Mouse (Mus musculus): ENCODE results near the gene Ankle1. TPM values are rescaled to one million over a fixed set of nuclear protein-coding genes. Genes with fewer than 3 reads are reported as not detected.
A peak's percentile ranks its signal among the peaks of the same experiment; 100 is the strongest.

The Ankle1 gene
- total RNA-seq, 2 experiments from 2014 or later: 4.9 to 10.1 TPM

DNA sequence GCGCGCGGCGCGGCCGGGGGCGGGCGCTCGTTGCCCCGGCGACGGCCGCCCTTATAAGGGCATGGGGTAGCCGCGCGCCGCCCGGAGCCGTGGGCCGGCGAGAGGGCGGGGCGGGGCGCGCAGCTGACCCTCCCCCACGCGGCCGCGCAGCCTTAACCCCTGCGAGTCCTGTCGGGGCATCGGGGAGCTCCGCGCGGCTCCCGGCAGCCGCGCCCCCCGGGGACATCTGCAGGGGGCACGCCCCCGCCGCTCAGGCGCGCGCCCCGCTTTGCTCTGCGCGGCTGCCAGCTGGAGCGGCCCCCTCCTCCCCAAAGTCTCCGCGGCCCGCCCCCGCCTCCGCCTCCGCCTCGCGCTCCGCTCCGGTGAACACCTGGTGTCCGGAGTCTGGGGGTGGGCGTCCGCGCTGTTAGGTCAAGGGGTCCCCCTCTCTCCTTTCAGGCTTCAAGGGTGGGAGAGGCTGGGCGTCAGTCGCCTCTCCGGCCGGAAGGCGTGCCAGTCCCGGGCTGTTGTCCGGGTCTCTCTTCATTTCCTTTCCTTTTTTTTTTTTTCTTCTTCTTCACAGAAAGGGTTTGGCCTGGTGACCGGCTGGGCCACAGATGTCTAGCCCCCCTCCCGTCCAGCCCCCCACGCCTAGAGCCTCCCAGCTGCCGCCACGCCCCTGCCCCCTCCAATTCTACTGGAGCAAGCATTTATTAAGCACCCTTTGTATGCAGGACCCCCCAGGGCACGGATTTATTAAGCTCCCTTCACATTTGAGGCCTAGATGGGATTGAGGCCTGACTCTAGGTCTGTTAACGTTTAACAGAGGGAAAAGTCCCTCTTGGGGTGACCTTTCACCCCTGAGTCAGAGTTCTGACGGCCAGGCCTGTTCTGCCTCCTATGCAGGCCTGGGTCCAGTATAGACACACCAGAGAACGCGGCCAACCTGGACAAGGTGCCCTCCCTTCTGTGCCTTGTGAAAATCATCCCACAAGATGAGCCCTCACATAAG is 23.5 kb upstream of the Ankle1 start:
- peak; percentile 94 for DNase-seq

DNA sequence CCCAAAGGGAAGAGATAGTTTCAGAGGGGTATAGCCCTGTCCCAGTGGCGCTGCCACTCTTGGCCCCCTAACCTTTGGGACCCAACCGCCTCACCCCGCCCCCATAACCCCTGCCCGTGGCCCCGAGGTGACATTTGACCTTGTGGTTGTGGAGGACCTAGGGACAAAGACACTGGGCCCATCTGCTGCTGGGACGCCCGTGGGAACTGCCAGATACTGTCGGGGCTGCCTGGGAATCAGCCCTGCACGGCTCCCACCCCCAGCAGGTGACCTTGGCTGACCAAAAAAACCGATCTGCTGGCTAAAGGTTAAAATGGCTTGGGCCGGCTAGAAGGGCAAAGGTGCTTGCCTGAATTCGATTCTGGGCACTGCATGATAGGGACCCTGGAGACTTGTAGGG is 22.4 kb upstream of the Ankle1 start:
- DNase-seq: peak; percentile 63

DNA sequence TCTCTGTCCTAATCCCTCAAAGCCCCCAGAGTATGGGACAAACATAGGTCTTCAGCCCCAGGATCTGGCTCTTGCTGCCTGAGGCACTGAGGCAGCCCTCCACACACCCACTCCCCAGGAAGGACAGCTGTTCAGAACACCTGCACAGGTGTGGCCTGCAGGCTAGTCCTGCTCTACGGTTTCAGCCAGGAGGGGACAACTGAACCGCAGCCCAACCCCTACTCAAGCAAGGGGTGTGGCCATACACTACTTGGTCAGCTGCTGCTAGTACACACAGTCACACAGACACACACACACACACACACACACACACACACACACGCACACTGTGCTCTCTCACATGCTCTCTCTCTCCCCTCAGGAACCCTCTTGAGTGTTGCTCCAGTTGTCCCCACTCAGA is 21.9 kb upstream of the Ankle1 start:
- no peak for DNase-seq

DNA sequence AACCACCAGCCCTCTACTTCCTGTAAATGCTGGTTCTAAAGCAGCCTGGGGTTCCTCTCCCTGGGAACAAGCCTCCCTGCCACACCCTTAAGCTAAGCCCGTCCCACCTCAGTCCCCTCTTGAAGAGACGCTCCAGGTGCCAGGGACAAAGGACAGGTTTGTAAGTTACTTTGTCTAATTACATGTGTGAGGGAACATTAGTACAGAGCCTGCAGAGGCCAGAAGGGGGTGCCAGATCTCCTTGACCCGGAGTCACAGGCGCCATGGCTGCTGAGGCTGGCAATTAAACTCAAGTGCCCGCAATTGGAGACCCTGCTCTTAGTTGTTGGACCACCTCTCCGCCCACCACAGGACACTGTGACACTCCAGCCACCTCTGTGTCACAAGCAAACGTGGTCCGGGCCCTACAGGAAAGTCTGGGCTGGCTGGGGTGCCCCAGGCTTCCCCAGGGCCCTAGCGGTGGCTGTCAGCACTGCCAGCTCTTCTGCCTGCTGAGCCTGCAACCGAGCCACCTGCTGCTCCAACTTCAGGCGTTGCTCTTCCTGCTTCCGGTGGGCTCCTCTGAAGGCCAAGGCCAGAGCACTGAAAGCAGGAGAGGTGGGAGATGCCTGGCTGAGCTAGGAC is 20.5 kb upstream of the Ankle1 start:
- peak; percentile 14 for DNase-seq

DNA sequence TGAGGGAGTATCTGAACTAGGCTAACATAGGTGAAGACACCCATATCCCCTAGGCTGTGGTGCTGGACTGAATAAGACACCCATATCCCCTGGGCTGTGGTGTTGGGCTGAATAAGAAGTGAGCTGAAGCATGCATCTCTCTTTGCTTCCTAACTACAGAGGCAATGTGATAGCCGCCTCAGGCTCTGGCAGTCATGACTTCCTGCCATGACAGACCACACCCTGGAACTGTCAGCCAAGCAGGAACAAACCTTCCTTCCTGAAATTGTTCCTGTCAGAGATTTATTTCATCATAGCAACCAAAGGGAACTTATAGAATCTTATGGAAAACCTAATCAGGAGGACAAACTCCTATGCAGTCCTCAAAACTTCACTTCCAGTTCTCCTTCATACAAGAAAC is 17.5 kb upstream of the Ankle1 start:
- no peak for DNase-seq

GRCm38 (mm10) chr8:71391696-71392095 is 14.1 kb upstream of the Ankle1 start:
- no peak for DNase-seq

GRCm38 (mm10) chr8:71392391-71392790 is 13.4 kb upstream of the Ankle1 start:
- no peak for DNase-seq

DNA sequence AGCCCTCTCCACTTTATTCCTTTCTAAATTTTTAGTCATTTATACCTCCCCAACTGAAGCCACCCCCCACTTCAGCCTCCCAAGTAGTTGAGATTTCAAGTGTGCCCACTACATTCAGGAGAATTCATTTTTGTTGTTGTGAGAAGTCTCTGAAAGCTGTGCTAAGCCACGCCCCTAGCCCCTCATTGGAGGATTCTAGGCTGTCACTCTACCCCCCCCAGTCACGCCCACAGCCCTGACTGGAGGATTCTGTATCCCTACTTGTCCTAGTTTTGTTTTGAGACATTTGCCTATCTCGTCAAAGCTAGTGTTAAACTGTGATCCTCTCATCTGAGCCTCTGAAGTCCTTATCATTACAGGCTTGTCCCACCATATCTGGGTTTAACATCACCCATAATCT is 12.9 kb upstream of the Ankle1 start:
- DNase-seq: peak; percentile 56

- no peak for DNase-seq
These were observed 11.3 kb upstream of the Ankle1 start for GRCm38 (mm10) chr8:71394481-71394880.

- DNase-seq: no peak
These were observed 10.7 kb upstream of the Ankle1 start for GRCm38 (mm10) chr8:71395071-71395470.

- DNase-seq: peak; percentile 50
These were observed 10.2 kb upstream of the Ankle1 start, which contains the start of gene Ushbp1 for GRCm38 (mm10) chr8:71395629-71396028. Gene Ushbp1, minus strand, starts transcription at chr8:71395802.

DNA sequence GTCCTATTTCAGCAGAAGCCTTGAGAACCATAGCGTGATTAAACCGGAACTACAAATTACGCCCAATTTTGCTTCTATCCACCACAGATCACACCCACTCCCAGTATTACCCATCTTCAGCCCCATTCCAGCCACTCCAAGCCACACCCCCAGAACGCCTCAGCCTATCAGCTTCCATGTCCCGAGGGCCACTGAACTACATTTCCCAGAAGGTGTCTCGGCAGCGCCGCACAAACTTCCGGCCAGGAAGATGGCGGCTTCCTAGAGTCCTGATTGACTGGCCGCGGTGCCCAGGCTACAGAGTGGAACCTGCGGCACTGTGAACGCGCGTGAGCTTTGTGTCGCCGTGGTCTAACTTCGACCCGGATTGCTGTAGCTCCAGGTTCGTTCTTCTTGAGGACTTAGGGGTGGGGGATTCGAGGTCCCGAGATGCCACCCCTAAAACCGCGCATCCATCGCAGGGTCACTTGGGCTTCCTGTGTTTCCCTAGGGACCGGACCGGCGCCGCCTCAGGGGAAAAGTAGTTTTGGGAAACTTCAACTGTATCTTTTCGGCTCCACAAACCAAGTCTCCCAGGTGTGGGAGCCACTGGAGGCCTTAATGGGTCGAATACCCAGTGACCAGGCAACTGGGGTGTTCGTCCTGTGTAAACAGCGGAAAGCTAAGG is 9.0 kb upstream of the Ankle1 start, which contains the start of gene Babam1:
TSS of gene Babam1 (plus strand) at position 223 of the 667 bp plus-strand sequence.
- DNase-seq: peak; percentile 93

- DNase-seq: peak; percentile 5
These were observed 8.1 kb upstream of the Ankle1 start for GRCm38 (mm10) chr8:71397701-71398100.

DNA sequence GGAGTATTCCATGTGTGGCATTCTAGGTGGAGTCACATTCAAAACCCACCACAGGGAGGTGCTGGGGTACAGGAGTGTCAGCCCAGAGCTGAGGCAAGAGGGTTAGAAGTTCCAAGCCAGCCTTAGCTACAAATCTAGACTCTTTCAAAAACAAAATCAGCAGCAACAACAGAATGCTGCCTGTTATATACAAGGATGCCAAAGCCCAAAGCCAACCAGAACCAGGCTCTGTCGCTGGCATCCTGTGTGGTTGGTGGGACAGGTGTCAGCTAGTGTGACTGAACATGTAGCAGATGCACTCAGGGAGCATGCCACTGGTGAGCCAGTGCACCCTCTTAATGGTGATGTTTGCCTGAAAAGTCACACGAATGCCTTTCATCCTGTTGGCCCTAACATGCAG is 5.0 kb upstream of the Ankle1 start:
- no peak for DNase-seq

GRCm38 (mm10) chr8:71401454-71401853 is 4.4 kb upstream of the Ankle1 start:
- no peak for DNase-seq

DNA sequence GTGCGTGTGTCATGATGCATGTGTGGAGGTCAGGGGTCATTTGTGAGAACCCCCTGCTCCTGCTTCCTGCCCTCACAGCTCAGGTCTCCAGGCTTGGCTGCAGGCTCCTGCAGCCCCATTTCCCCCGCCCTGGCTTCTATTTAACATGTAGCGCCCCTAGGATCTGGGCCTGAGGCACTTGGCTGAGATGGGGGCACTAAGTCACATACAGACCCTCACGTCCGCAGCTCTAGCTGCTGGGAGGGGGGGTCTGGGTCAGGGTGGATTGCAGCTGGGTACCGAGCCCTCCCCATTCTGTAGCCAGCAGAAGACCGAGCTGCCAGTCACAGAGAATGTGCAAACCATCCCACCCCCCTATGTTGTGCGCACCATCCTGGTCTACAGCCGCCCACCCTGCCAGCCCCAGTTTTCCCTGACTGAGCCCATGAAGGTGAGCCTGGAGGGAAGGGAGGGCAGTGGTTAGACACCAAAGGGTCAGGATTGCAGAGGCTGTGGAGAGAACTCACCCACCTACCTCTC is 3.3 kb upstream of the Ankle1 start:
- DNase-seq: no peak

- no peak for DNase-seq
These were observed 2.5 kb upstream of the Ankle1 start for GRCm38 (mm10) chr8:71403107-71403885.

DNA sequence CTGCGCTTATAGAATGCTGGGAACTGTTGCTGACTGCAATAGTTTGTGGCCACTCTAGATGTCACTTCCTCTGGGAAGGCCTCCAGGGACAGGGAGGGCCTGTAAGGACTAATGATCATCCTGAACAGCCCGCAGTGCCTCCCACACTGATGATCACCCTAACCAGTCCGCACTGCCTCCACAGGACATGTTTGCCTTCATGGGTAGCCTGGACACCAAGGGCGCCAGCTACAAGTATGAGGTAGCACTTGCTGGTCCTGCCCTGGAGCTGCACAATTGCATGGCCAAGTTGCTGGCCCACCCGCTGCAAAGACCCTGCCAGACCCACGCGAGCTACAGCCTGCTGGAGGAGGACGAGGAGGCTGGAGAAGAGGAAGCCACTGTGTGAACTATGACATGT is 1.8 kb upstream of the Ankle1 start:
- DNase-seq: no peak

- DNase-seq: no peak
These were observed 859 bp upstream of the Ankle1 start for GRCm38 (mm10) chr8:71404951-71405351.

DNA sequence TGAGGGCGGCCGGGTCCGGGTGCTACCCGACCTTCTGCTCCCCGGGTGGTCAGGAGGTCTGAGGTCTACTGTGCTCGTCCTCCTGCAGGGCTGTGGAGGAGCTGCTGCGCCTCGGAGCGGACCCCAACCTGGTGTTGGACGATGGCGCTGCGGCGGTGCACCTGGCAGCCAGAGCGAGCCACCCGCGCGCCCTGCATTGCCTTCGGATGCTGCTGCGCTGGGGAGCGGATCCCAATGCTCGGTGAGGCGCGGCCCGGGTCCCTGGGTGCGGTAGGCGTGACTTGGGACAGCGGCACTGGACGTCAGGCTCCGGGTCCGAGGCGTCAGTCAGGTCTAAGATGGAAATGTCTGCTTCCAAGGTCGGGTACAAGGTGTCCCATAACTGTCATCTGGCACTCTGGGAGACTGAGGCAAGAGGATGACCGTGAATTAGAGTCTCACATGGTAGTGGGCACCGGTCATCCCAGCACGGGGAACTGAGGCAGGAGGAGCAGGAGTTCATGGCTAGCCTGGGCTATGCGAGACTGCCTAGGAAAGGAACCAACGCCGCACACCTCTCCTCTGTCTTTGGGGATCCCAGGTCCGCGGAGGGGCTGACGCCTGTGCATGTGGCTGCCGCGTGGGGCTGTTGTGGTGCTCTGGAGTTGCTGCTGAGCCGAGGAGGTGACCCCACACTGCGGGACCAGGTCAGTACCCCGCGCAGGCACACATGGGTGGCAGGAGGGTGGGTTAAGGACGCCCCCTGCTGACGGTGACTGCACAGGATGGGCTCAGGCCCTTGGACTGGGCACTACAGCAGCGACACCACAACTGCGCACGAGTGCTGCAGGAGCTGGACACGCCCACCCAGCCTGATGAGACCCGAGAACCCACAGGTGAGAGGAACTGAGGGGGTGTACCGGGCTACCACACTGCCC is 547 bp downstream of the Ankle1 start:
- DNase-seq: peak; percentile 83

DNA sequence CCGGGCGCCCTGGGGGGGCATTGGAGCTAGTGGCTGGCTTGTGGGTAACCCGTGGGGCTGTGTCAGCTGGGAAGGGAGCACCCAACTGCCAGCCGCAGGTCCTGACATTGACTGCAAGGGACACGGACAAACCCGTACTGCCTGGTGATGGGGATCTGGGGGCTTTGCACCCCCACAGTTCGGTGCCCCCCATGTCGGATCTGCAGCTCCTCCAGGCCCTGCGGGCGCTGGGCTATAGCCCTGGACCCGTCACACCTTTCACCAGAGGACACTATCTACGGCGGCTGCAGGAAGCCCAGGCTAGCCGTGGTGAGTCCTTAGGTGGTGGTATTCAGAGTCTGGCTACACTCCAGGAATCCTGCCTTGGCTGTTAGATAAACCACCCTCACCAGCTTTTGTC is 1.6 kb downstream of the Ankle1 start:
- no peak for DNase-seq
